Mouse (Mus musculus): Measurements from ENCODE around the gene Dnah9.

The Dnah9 gene

GRCm38 (mm10) chr11:65918480-65919236, 249.7 kb downstream of the Dnah9 start:
- DNase-seq: no peak

DNA sequence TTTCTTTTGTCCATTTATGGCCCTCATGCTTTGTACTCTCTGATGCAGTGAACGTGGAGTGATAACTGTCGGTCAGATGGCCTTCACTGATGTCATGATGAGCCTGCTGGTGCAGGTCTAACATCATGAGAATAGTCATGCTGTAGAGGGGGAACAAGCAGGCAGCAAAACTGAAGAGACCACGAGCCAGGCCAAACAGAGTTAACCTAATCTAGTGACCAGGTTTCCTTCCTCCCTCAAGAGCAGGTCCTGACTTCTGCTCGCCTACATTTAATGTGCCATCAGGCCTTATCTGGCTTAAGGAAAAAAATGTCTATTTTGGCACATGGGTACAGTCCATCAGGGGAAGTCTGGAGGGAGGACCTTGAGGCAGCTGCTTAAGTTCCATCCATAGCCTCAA, 259.2 kb downstream of the Dnah9 start:
- no peak for DNase-seq

GRCm38 (mm10) chr11:65905487-65905886, 262.9 kb downstream of the Dnah9 start:
- DNase-seq: peak; percentile 75

- DNase-seq: no peak
Observed at GRCm38 (mm10) chr11:65903944-65904343, 264.4 kb downstream of the Dnah9 start.

- no peak for DNase-seq
Observed at GRCm38 (mm10) chr11:65881465-65881864, 286.9 kb downstream of the Dnah9 start.

DNA sequence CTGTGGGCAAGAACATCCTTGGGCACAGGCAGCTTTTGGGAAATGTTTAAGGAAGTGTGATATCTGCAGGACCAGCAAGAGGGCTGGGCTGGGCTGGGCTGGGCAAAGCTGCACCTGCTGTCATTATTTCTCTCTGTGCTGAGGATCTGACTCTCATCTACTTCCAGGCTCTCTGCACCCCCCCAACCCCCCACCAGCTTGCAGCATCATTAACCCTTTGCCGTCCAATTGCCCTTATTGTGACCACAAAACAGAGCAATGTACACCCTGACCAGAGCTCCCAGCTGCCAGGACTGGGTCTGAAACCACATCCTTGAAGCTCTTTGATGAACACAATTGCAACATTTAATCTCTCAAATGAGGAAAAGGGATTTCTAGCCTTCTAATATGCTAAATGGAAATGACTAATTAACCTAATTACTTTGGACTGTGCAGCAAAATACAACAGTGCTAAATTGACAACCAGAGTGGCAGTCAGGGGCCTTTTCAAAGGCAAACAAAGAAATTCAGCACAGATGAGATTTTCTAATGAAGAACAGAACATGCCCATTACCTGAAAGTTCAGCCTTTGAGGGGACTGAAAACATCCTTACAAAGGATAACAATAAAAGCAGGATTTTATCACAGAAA, 291.1 kb downstream of the Dnah9 start:
- DNase-seq: no peak

GRCm38 (mm10) chr11:65861476-65861875, 306.9 kb downstream of the Dnah9 start:
- no peak for DNase-seq

GRCm38 (mm10) chr11:65852066-65852465, 316.3 kb downstream of the Dnah9 start:
- no peak for DNase-seq

DNA sequence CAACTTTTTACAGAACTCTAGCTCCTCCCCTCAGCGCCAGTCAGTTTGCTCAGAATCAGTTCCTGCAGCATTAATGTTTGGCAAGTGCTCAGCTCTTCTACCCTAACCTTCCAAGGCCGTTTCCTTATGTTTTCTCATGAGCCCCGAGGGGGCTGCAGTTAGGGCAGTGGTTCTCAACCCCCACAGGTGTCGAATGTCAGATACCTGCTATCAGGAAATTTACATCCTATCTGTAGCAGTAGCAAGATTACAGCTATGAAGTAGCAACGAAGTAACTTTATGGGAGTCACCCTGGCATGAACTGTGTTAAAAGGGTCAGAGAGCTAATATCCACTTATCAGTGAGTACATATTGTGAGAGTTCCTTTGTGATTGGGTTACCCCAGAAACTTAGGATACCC, 321.9 kb downstream of the Dnah9 start:
- no peak for DNase-seq

GRCm38 (mm10) chr11:65838999-65839398, 329.4 kb downstream of the Dnah9 start:
- DNase-seq: peak; percentile 85

- DNase-seq: no peak
Observed at GRCm38 (mm10) chr11:65824556-65824955, 343.8 kb downstream of the Dnah9 start.

GRCm38 (mm10) chr11:65820877-65821276, 347.5 kb downstream of the Dnah9 start:
- peak; percentile 48 for DNase-seq

GRCm38 (mm10) chr11:65820280-65820679, 348.1 kb downstream of the Dnah9 start:
- DNase-seq: no peak

DNA sequence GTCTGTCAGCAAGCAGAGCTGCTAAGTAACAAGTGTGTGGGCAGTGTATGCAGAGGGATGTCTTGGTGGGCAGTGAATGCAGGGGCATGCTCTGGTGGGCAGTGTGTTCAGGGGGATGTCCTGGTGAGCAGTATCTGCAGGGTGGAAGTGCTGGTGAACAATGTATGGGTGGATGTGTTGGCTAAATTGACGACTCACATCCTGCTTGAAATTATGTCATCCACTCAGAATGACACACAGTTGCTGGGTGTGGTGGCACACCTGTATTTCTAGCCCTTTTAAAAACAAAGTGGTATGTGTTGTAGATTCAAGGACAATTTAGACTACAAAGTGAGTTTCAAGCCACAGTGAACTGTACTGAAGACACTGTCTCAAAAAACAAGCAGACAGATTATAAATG, 350.2 kb downstream of the Dnah9 start:
- no peak for DNase-seq

GRCm38 (mm10) chr11:65816237-65816636, 352.1 kb downstream of the Dnah9 start:
- no peak for DNase-seq

DNA sequence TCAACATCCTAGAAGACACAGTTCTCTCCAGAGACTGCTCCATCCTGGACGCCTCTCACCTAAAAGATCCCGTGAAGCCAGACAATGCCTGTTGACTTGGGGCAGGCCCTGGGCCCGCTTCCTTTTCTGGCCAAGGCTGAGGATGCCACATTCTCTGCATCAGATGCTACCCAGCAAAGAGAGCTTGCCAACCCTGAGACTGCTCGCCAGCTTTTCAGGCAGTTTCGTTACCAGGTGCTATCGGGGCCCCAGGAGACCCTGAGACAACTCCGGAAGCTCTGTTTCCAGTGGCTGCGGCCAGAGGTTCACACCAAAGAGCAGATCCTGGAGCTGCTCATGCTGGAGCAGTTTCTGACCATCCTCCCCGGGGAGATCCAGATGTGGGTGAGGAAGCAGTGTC, 354.0 kb downstream of the Dnah9 start:
- no peak for DNase-seq

DNA sequence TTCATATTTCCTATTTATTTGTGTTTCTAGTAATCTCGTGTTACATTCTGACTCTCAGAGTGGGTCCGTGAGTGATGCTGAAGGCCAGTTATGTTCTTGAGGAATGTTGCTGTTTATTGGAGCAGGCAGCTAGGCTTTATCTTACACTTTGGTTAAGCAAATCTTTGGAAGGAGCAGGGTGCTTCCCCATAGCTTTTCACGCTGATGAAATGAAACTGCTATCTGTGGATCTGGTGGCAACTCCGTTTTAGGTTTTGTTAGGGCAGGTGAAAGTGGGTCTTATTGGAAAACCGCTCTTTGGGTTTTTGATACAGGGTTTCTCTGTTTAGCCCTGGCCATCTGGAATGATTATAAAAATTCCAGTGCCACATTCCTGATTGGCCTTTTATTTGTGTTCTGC, 356.3 kb downstream of the Dnah9 start:
- no peak for DNase-seq

GRCm38 (mm10) chr11:65807601-65808000, 360.8 kb downstream of the Dnah9 start:
- no peak for DNase-seq

- DNase-seq: peak; percentile 91
Observed at GRCm38 (mm10) chr11:65806909-65807504, 361.3 kb downstream of the Dnah9 start, which contains the start of gene Zkscan6. Zkscan6 (plus strand) TSS chr11:65807175.

GRCm38 (mm10) chr11:65806321-65806904, 361.9 kb downstream of the Dnah9 start:
- peak; percentile 29 for DNase-seq

DNA sequence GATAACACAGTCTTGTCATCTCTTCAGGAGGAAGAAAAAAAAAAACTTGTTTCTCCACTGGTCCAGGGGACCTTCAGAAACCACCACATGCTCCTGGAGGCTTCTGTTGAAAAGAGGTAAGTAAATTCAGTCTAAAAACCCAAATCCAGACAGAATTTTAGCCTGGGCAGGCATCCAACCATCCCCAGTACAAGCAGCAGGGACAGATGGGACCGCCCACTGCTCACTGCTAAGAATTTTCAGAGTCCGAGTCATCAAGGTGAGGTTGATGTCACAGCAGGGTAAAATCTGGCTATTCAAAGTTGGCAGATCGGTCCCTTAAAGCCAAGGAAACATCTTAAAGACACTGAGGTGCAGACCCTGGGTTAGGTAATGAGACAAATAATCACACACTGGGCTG, 366.5 kb downstream of the Dnah9 start:
- peak; percentile 83 for DNase-seq

DNA sequence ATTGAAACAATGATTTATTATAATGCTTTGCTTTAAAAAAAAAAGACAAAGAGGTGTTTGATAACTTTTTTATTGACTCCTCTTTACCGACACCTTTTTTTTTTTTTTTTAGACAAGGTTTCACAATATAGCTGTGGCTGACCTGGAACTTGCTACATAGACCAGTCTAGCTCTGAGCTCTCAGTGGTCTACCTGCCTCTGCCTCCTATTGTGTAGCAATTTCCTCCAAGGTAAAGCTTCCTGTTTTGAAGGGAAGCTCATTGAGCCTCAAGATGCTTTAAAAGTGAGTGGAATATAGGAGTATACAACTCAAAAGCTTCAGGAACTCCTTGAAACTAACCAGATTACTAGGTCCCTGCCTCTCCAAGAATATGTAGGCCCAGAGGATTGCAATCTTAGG, 372.5 kb downstream of the Dnah9 start:
- DNase-seq: no peak

DNA sequence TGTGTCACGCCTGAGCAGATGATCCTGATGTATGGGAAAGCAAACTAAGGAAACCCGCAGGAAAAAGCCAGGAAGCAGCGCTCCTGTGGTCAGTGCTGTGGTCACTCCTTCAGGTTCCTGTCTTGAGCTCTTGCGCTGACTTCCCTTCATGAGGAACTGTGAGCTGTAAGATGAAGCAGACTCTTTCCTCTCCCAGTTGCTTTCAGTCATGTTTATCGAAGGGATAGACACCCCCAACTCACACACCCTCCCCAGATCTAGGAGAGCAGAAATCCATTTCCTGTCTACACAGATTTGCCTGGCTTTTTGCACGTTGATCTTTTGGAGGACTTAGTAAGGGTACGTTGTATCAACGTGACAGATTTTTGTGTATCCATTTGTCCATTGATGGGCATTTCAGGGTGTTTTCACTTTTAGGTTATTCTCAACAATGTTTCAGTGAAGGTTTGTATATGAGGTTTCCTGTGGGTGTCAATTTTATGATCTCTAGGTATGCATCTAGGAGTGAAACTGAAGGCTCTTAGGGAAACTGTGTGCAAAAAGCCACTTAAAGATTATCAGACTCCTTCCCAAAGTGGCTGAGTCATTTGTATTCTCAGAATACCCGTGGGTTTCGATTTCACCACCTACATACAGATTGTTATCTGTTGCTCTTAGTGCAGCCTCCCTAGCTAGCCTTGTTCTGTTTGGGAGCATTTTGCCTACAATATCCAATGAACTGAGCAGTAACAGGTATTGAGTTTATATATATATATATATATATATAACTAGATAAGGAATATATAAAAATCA, 373.7 kb downstream of the Dnah9 start:
- no peak for DNase-seq
